Mouse (Mus musculus) lung, adult 2 months (tissue): ENCODE results near the gene Ano4. TPM values are rescaled to one million over a fixed set of nuclear protein-coding genes. Genes with fewer than 3 reads are reported as not detected.

Experiments
- DNase-seq: peaks from one replicate; pipeline ENCODE4 v3.0.0; 2022
- H3K4me1 ChIP-seq: fragments of 200-500 bp; 2 replicates; pipeline ENCODE4 v1.6.1; 2011; ENCODE audit warnings: low read length; ENCODE audit not compliant: control insufficient read depth, insufficient read depth
- H3K4me3 ChIP-seq: fragments of 200-500 bp; replicated peaks from 2 replicates; pipeline ENCODE3; 2011; ENCODE audit warnings: low read depth, mild to moderate bottlenecking, control low read depth, low read length; ENCODE audit errors: extremely low read depth
- CTCF ChIP-seq: fragments of 200-500 bp; IDR thresholded peaks from 2 replicates; pipeline ENCODE4 v1.5.1; 2011; ENCODE audit warnings: mild to moderate bottlenecking, low read length, control low read depth; ENCODE audit not compliant: insufficient read depth
- POLR2A ChIP-seq: fragments of 200-500 bp; IDR thresholded peaks from 2 replicates; pipeline ENCODE4 v1.6.1; 2011; ENCODE audit warnings: low read depth, mild to moderate bottlenecking, control low read depth, low read length, borderline replicate concordance; ENCODE audit errors: extremely low read depth
- WGBS: fragments of 180-500 bp; shearing (Covaris S2); methylation state at CpG from one replicate; pipeline ENCODE4 v1.1.7; 2018; 5-methylcytosine and 5-hydroxymethylcytosine counted together
- polyA plus RNA-seq: library from polyadenylated mRNA; depleted of rRNA; stranded (reverse); fragments of >200 nt; gene quantifications from 2 replicates; pipeline ENCODE4 v1.2.3, GENCODE M21; 2012

Ano4 gene
- polyA plus RNA-seq, 1 experiment: 0.27 TPM

DNA sequence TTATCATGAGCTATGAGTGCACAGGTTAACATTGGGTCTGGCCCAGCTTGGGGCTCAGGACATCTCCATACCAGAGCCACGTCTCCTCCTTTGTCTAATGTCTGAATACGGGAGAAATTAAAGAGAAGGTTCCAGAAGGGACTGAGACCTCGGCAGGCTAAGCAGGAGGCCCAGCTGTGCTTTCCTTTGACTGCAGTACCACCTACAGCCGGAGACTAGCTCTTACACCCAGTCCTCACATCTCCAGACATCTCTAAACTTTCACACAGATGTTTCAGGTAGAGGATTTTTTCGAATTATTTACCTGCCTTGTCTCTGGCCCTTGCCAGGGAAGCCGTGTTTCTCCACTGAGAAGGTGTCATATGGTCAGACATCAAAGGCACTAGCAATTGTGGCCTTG lies 53.9 kb downstream of the Ano4 start:
- WGBS: 56% methylated on average over 6 of the region's 6 CpGs
- no peak for DNase-seq
- Histone ChIP-seq H3K4me3 (no peak overlapping the region), H3K4me1 (no peaks in the 10 kb centered on the region)
- TF ChIP-seq POLR2A (no peak), CTCF (no peak)

DNA sequence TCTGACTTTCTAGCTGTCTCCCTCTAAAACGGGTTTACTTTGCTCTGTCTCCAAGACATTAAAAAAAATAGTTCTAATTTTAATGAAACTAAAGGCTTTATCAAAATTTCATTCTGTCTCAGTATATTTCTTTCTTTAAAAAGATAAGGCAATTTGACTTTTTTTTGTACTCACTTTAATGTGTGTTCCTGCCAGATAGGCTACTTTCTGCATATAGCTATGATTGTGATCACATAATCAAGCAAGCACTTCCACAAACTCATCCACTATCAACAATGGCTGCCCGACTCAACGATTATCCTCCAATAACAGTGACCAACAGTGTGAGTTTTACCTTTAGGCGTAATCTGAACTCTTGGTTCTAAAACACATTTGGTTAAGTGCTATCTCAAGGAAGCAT lies 55.3 kb downstream of the Ano4 start:
- Histone ChIP-seq H3K4me3 (no peak overlapping the region), H3K4me1 (no peaks in the 10 kb centered on the region)
- no peak for DNase-seq
- TF ChIP-seq CTCF (no peak), POLR2A (no peak)
- 82% methylated on average over 4 of the region's 4 CpGs for WGBS

DNA sequence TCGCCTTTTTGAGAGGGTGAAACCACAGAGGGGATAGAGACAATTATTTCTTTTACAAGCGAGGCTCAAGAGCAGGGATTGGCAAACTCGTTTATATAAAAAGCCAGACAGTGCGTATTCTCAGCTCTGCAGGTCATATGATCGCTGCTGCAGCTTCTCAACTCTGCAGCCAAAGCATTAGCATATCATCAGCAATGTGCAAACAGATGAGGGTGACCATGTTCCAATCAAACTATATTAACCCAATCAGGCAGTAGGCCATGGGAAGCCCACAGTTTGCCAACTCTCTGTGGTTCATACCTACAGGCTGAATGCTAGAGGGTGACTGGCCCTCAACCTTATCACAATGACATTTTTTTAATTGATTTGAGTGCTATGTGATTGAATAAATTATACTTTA lies 64.2 kb downstream of the Ano4 start:
- no peak for TF ChIP-seq POLR2A
- TF ChIP-seq CTCF: no peak
- 67% methylated on average over 5 of the region's 5 CpGs for WGBS
- H3K4me3 ChIP-seq: no peak overlapping the region
- H3K4me1 ChIP-seq: no peaks in the 10 kb centered on the region
- no peak for DNase-seq

DNA sequence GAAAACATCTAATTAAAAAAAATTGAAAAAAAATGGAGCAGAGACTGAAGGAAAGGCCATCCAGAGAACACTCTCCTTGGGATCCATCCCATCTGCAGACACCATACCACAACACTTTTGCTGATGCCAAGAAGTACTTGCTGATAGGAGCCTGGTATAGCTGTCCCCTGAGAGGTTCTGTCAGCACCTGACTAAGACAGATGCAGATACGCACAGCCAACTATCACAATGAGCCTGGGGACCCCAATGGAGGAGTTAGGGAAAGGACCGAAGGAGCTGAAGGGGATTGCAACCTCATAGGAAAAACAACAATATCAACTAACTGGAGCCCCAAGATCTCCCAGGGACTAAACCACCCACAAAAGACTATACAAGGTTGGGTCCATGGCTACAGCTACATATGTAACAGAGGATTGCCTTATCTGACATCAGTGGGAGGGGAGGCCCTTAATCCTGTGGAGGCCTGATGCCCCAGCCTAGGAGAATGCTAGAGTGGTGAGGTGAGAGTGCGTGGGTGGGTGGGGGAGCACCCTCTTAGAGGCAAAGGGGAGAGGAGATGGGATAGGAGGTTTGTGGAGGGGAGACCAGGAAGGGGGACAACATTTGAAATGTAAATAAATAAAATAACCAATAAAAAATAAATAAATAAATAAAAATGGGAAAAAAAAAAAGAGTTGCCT lies 71.4 kb downstream of the Ano4 start:
- no peak for DNase-seq
- TF ChIP-seq POLR2A: no peak
- TF ChIP-seq CTCF: no peak
- Histone ChIP-seq H3K4me1 (no peaks in the 10 kb centered on the region), H3K4me3 (no peak overlapping the region)
- 84% methylated on average over 3 of the region's 3 CpGs for WGBS

DNA sequence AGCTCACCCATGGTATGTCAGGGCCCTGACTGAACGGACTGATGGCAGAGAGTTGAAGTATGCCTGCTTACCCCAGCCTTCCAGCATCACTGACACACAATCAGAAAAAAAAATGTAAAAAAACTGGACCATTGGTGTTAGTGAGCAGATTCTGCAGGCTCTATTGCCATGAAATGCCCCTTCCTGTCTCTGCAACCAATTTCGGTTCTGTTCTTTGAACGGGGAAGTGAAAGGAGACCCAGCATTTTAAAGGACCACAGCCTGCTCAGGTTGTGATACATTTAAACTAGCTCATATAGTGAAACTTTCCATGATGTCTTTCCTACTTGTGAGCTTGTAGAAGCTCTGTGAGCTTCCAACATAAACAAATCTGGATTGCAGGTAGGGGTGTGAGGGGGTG lies 77.2 kb downstream of the Ano4 start:
- TF ChIP-seq POLR2A: no peak
- no peak for TF ChIP-seq CTCF
- DNase-seq: no peak
- Histone ChIP-seq H3K4me3 (no peak overlapping the region), H3K4me1 (no peaks in the 10 kb centered on the region)
- 59% methylated on average over 3 of the region's 3 CpGs for WGBS

DNA sequence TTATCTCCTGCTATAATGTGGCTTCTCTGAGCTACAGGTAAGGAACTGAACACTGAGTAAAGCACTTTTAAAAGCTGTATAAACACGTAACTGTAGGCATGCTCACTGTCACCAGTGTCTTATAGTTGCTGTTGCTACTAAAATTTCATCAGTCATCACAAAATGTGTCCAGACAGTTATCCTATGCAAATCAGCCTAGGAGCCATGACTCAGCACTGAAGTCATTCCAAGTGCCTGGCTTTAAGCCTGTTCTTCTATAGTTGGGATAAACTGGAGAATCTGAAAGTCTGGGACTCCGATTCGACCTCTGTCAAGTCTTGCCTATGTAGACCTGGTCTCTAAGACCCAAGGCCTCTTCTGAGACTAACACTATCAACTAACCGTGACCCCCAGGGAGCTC lies 81.2 kb downstream of the Ano4 start:
- H3K4me3 ChIP-seq: no peak overlapping the region
- no peaks in the 10 kb centered on the region for H3K4me1 ChIP-seq
- 73% methylated on average over 4 of the region's 4 CpGs for WGBS
- no peak for DNase-seq
- TF ChIP-seq CTCF (no peak), POLR2A (no peak)

DNA sequence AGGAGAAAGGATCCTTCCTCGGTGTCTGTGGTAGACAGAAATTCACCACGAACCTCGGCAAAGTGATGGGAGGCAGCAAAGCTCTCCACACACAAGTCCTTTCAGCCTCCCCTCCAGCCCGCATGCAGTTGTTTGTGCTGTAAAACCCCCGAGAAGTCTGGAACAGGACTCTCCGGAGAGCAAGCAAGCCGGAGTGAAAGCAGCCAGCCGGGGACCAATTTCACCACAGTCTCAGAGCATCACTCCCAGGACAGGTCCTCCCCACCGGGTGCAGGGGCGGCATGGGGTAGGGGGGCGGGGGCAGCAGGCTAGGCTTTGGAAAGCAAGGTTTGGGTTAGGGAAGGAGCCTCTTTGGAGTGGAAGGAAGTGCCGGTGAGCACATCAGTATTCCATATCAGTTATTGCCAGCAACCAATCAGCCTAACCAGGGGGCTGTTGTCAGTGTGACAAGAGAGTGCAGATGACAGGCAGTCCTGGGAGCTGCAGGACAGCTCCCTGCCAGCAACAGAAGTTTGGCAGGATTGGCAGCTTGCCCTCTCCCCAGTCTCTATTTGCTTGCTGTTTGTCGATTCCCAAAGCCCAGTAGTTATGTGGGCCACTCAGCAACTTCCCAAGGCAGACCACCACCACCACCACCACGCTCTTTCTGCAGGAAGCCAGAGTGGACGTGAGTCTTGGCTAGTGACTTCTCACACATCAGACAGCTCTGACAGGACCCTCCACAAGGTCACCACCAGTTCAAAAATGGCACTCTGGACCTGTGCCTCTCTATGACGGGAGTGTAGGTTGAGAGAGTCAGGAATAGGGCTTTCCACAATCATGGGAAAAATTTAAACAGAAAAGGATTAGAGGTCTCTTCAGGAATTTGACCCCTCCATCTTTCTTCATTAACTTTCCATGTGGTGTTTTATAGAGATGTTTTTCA lies 86.8 kb downstream of the Ano4 start:
- Histone ChIP-seq H3K4me3 (no peak overlapping the region), H3K4me1 (no peaks in the 10 kb centered on the region; the same call in 1 of the 2 replicates)
- TF ChIP-seq CTCF: no peak
- DNase-seq: no peak
- 5% methylated on average over 16 of the region's 16 CpGs for WGBS

DNA sequence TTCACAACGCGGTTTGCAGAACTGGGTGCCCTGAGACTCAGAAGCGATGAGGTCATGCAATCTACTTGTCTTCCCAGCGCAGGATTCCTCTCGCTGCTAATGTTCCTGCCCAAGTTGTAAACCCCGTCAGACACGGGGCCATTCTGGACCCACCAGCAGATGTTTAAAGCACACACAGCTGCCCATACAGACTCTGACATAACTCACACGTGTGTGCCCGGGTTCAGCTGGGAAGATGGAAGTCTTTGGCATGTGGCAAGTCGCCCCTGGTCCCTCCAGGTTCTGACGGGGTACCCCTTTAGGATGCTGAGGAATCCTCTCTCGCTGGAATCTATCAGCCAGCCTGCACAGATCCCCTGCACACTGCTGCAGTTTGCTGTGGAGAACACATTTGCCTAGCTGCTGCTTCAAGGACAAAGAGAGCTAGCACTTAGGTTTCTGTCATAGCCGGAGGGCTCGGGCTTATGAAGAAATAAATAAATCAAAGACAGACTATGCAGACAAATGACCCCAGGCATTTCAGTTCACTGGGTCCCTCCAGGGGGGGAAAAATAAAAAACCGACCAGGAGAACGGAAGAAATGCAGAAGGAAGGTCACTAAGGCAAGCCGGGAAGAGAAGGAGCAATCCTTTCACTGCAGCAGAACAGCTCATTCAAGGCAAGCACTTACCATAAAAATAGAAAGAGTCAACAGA lies 87.7 kb downstream of the Ano4 start:
- 4% methylated on average over 17 of the region's 17 CpGs for WGBS
- Histone ChIP-seq H3K4me3 (no peak overlapping the region), H3K4me1 (no peaks in the 10 kb centered on the region; the same call in 1 of the 2 replicates)
- no peak for DNase-seq
- no peak for TF ChIP-seq CTCF
- no peak for TF ChIP-seq POLR2A

DNA sequence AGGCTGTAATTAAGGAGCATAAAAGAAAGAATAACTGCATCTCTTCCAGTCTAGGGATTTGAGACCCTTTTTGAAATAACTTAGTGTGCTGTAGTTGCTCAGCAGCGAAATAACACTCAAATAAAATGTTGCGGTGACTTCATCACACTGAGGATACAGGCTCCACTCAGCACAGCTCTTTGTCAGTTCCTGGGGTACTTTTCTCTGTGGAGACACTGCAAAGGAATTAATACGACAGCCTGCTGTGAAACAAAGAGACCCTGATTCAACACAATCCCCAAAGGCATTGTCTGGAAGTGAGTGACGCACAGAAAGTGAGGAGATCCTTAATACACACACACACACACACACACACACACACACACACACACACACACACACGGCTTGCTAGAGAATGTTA lies 89.8 kb downstream of the Ano4 start:
- WGBS: 64% methylated on average over 5 of the region's 5 CpGs
- Histone ChIP-seq H3K4me3 (no peak overlapping the region), H3K4me1 (no peaks in the 10 kb centered on the region; the same call in 1 of the 2 replicates)
- TF ChIP-seq CTCF: no peak
- no peak for TF ChIP-seq POLR2A
- no peak for DNase-seq
